18 mouse cellular contexts compared by ENCODE assay signal in genomic region chr8:124263058-124263457, GRCm38 (mm10). TPM values are rescaled to one million over a fixed set of nuclear protein-coding genes. Genes with fewer than 3 reads are reported as not detected.
DNase-seq lines count a peak whose midpoint lies in the region; ATAC-seq and TF ChIP-seq lines count a peak whose summit lies in the region.
"Had no signal": no experiment of that assay in that cellular context is flagged by ENCODE, and none has a peak within 500 bp of the region (broad histone marks: within the 10 kb centered on the region; RNA-seq: fewer than 3 reads in every experiment).

No protein-coding gene starts in this region.

- ATAC-seq in intestine, embryonic 14.5 days (replicated peaks; ENCODE audit: low FRiP score, low TSS enrichment, low read depth), result no peak
- ATAC-seq in intestine, embryonic 16.5 days, result no peak
- ATAC-seq in hindbrain, embryonic 15.5 days (ENCODE audit: low FRiP score, low read depth), result no peak
- ATAC-seq in midbrain, postnatal 0 days (ENCODE audit: low FRiP score), result no peak

- no peak for TF ChIP-seq CTCF in brain, embryonic 14.5 days (IDR thresholded peaks at IDR 0.05; ENCODE audit: borderline replicate concordance, extremely low read depth, insufficient read depth, insufficient read length)
- no peak for TF ChIP-seq CTCF in midbrain, postnatal 0 days (IDR thresholded peaks at IDR 0.05)

- peak overlapping the region; percentile 57; the same call in 1 of the 2 replicates for H3K27ac ChIP-seq in intestine, embryonic 14.5 days (ENCODE audit: low read depth)
- no peak overlapping the region; the same call in 1 of the 2 replicates for H3K27ac ChIP-seq in intestine, embryonic 16.5 days (ENCODE audit: low read length)
- peak overlapping the region; percentile 28 for H3K27ac ChIP-seq in hindbrain, embryonic 15.5 days (replicated peaks)
- H3K27ac ChIP-seq in midbrain, postnatal 0 days (ENCODE audit: low read depth, low read length), result peak overlapping the region; percentile 60; the same call in 1 of the 2 replicates
- H3K27ac ChIP-seq: embryonic facial prominence, embryonic 15.5 days; macrophage had no signal

- no peak for DNase-seq in intestine, embryonic 14.5 days (ENCODE audit: low spot score)
- peak; percentile 66 for DNase-seq in brain, embryonic 14.5 days (ENCODE audit: low read depth)
- peak; percentile 41 for DNase-seq in midbrain, postnatal 0 days (ENCODE audit: low spot score)
- DNase-seq in embryo, embryonic 9.5 days (ENCODE audit: extremely low spot score), result no peak
- DNase-seq in adrenal gland, adult 2 months, result no peak
- DNase-seq: cerebellum, adult 8-10 months; gastrocnemius, postnatal 25 days; kidney, adult 11 months; liver; lung, adult 18-20 months; right cerebral cortex, postnatal 25 days; thymus, postnatal 4 days had no signal

- H3K36me3 ChIP-seq in intestine, embryonic 14.5 days (ENCODE audit: control insufficient read depth, insufficient read depth, low read length), result no peaks in the 10 kb centered on the region
- no peaks in the 10 kb centered on the region for H3K36me3 ChIP-seq in intestine, embryonic 16.5 days (ENCODE audit: control insufficient read depth, insufficient read depth, low read length)
- no peaks in the 10 kb centered on the region for H3K36me3 ChIP-seq in hindbrain, embryonic 15.5 days
- no peaks in the 10 kb centered on the region for H3K36me3 ChIP-seq in midbrain, postnatal 0 days (ENCODE audit: insufficient read depth, low read length)
- H3K36me3 ChIP-seq: embryonic facial prominence, embryonic 15.5 days had no signal

- no peak overlapping the region for H3K4me3 ChIP-seq in intestine, embryonic 14.5 days (ENCODE audit: low read depth, low read length)
- no peak overlapping the region for H3K4me3 ChIP-seq in intestine, embryonic 16.5 days (ENCODE audit: low read length)
- H3K4me3 ChIP-seq in hindbrain, embryonic 15.5 days, result no peak overlapping the region
- no peak overlapping the region for H3K4me3 ChIP-seq in midbrain, postnatal 0 days (ENCODE audit: low read depth, low read length)
- H3K4me3 ChIP-seq: embryonic facial prominence, embryonic 15.5 days; myocyte had no signal

- H3K4me2 ChIP-seq in intestine, embryonic 14.5 days (ENCODE audit: low read length), result no peak overlapping the region
- no peak overlapping the region for H3K4me2 ChIP-seq in intestine, embryonic 16.5 days (ENCODE audit: low read depth, low read length)
- no peak overlapping the region for H3K4me2 ChIP-seq in hindbrain, embryonic 15.5 days
- H3K4me2 ChIP-seq in midbrain, postnatal 0 days (ENCODE audit: low read depth, low read length, poor library complexity, severe bottlenecking), result no peak overlapping the region
- H3K4me2 ChIP-seq: embryonic facial prominence, embryonic 15.5 days; heart, embryonic 11.5 days had no signal

- H3K9ac ChIP-seq in intestine, embryonic 14.5 days (ENCODE audit: low read length), result no peak overlapping the region
- no peak overlapping the region for H3K9ac ChIP-seq in intestine, embryonic 16.5 days (ENCODE audit: low read depth, low read length)
- H3K9ac ChIP-seq in hindbrain, embryonic 15.5 days, result no peak overlapping the region
- no peak overlapping the region for H3K9ac ChIP-seq in midbrain, postnatal 0 days (replicated peaks; ENCODE audit: low read length, poor library complexity, severe bottlenecking)
- H3K9ac ChIP-seq: embryonic facial prominence, embryonic 15.5 days had no signal

- WGBS in intestine, embryonic 14.5 days, result 50% methylated on average over 9 of the region's 9 CpGs
- WGBS in intestine, embryonic 16.5 days, result 60% methylated on average over 9 of the region's 9 CpGs
- 31% methylated on average over 9 of the region's 9 CpGs for WGBS in hindbrain, embryonic 15.5 days
- WGBS in midbrain, postnatal 0 days, result 30% methylated on average over 9 of the region's 9 CpGs

- H3K9me3 ChIP-seq in intestine, embryonic 14.5 days (ENCODE audit: control insufficient read depth, low read length), result no peaks in the 10 kb centered on the region
- H3K9me3 ChIP-seq in intestine, embryonic 16.5 days (ENCODE audit: control insufficient read depth, low read length), result no peaks in the 10 kb centered on the region
- no peaks in the 10 kb centered on the region for H3K9me3 ChIP-seq in hindbrain, embryonic 15.5 days
- no peaks in the 10 kb centered on the region for H3K9me3 ChIP-seq in midbrain, postnatal 0 days (ENCODE audit: low read length)
- H3K9me3 ChIP-seq: embryonic facial prominence, embryonic 15.5 days had no signal

- H3K27me3 ChIP-seq in intestine, embryonic 14.5 days (replicated peaks; ENCODE audit: control insufficient read depth, insufficient read depth, low read length), result no peaks in the 10 kb centered on the region
- H3K27me3 ChIP-seq in intestine, embryonic 16.5 days (replicated peaks; ENCODE audit: control insufficient read depth, insufficient read depth, low read length), result no peaks in the 10 kb centered on the region
- H3K27me3 ChIP-seq in hindbrain, embryonic 15.5 days, result no peaks in the 10 kb centered on the region
- H3K27me3 ChIP-seq in midbrain, postnatal 0 days (ENCODE audit: insufficient read depth, low read length), result no peaks in the 10 kb centered on the region
- H3K27me3 ChIP-seq: embryonic facial prominence, embryonic 15.5 days had no signal

- H3K4me1 ChIP-seq in intestine, embryonic 14.5 days (replicated peaks; ENCODE audit: control insufficient read depth, insufficient read depth, low read length), result peaks cover 44% of the 10 kb centered on the region
- peaks cover 31% of the 10 kb centered on the region for H3K4me1 ChIP-seq in intestine, embryonic 16.5 days (ENCODE audit: control insufficient read depth, insufficient read depth, low read length)
- peaks cover 47% of the 10 kb centered on the region for H3K4me1 ChIP-seq in hindbrain, embryonic 15.5 days (replicated peaks)
- H3K4me1 ChIP-seq in midbrain, postnatal 0 days (ENCODE audit: insufficient read depth, low read length), result peaks cover 5% of the 10 kb centered on the region

- no peak for TF ChIP-seq POLR2A in brain, embryonic 14.5 days (IDR thresholded peaks at IDR 0.05; ENCODE audit: borderline replicate concordance, extremely low read depth, insufficient read depth, insufficient read length, poor library complexity, severe bottlenecking)

RNA-seq across cellular contexts. Expression of gene Galnt2, which starts 31.9 kb away (rescaled TPM):
- 60.5 and 63.9 TPM in 2 replicates for polyA plus RNA-seq in intestine, embryonic 14.5 days (2014; fragmentation: Nextera tagmentation; extraction: Ambion mirVana)
- 35.1 and 35.9 TPM in 2 replicates for polyA plus RNA-seq in intestine, embryonic 16.5 days (2015; fragmentation: Nextera tagmentation; extraction: Ambion mirVana)
- 42.0 and 50.3 TPM in 2 replicates for polyA plus RNA-seq in brain, embryonic 14.5 days (2012; rRNA removed)
- 63.2 and 63.7 TPM in 2 replicates for polyA plus RNA-seq in hindbrain, embryonic 15.5 days (2015; fragmentation: Nextera tagmentation; extraction: Ambion mirVana)
- 51.3 and 80.9 TPM in 2 replicates for total RNA-seq in midbrain, postnatal 0 days (2014; rRNA removed)
- 65.4 and 66.4 TPM in 2 replicates for polyA plus RNA-seq in midbrain, postnatal 0 days (2015; fragmentation: Nextera tagmentation; extraction: Ambion mirVana)
- total RNA-seq in adrenal gland, adult 2 months (2021), result 10 to 100 TPM; 46.9 to 64.0 TPM
- polyA plus RNA-seq in adrenal gland, adult 2 months (2012; rRNA removed), result 11.1 and 11.4 TPM in 2 replicates

Comparison
In these comparisons a context has a peak if more than half of its experiments do, and no peak if none do; other contexts are left out.
1. DNase-seq: peak in brain, embryonic 14.5 days (single experiment) and midbrain, postnatal 0 days (single experiment); none in intestine, embryonic 14.5 days (single experiment), embryo, embryonic 9.5 days (single experiment) and adrenal gland, adult 2 months (single experiment).